Mouse (Mus musculus) neural tube, embryonic 13.5 days (tissue): ENCODE measurements at regions not wholly inside any gene's neighbourhood (a gene's known extent, or its start where the extent isn't known, plus 50 kb on each side); places are given as distances from the start of the nearest gene placed in this dataset.

ENCODE experiments used
- ATAC-seq: fragments of 200-750 bp; cut with Nextera tagmentation; 2 replicates; pipeline ENCODE4 v1.8.0; 2017; ENCODE audit warnings: low read depth, mild to moderate bottlenecking, moderate TSS enrichment, moderate library complexity
- H3K27ac ChIP-seq: fragments of 300-500 bp; sonication (generic); replicated peaks from 2 replicates; pipeline ENCODE4 v1.5.1; 2015; ENCODE audit warnings: moderate library complexity, mild to moderate bottlenecking, inconsistent platforms
- H3K27me3 ChIP-seq: fragments of 300-500 bp; sonication (generic); 2 replicates; pipeline ENCODE4 v1.6.1; 2015; ENCODE audit warnings: mild to moderate bottlenecking, inconsistent platforms
- H3K36me3 ChIP-seq: fragments of 300-500 bp; sonication (generic); 2 replicates; pipeline ENCODE4 v1.6.1; 2015; ENCODE audit warnings: mild to moderate bottlenecking, inconsistent platforms
- H3K4me1 ChIP-seq: fragments of 300-500 bp; sonication (generic); replicated peaks from 2 replicates; pipeline ENCODE4 v1.6.1; 2015; ENCODE audit warnings: inconsistent platforms
- H3K4me2 ChIP-seq: fragments of 300-500 bp; sonication (generic); 2 replicates; pipeline ENCODE4 v1.6.1; 2015; ENCODE audit warnings: inconsistent platforms, mild to moderate bottlenecking, moderate library complexity
- H3K4me3 ChIP-seq: fragments of 300-500 bp; sonication (generic); 2 replicates; pipeline ENCODE4 v1.5.1; 2015; ENCODE audit warnings: mild to moderate bottlenecking, inconsistent platforms
- H3K9ac ChIP-seq: fragments of 300-500 bp; sonication (generic); 2 replicates; pipeline ENCODE4 v1.6.1; 2015; ENCODE audit warnings: moderate library complexity, mild to moderate bottlenecking, inconsistent platforms
- H3K9me3 ChIP-seq: fragments of 300-500 bp; sonication (generic); 2 replicates; pipeline ENCODE4 v1.6.1; 2016; ENCODE audit warnings: inconsistent platforms
- WGBS: fragments of 180-500 bp; shearing (Covaris S2); methylation state at CpG from one replicate; pipeline ENCODE4 v1.1.7; 2015; 5-methylcytosine and 5-hydroxymethylcytosine counted together
- microRNA counts: library from miRNA; unstranded; fragments of <30 nt; microRNA quantifications from one replicate; lab custom pipeline; 2016
- microRNA-seq: library from miRNA; unstranded; fragments of <30 nt; microRNA quantifications from one replicate; pipeline ENCODE4, GENCODE M21; 2016

DNA sequence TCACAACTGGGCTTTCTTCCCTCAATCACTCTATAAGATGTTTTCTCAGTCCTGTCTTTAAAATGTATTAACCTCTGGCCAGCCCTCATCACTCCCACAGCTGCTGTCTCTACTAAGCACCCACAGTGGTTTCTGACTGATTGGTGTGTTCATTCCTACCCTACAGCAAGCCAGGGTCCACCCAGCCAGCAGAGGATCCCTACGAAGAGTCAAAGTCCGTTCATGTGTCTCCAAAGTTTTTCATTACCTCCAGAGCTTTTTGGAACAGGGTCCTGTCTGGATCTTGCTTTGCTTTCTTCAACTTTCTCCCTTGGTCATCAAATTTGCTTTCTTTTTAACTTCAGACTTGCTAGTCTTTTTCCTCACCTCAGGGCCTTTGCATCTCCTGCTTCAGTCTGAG is 69.3 kb upstream of the 4933415F23Rik start:
- 97% methylated on average over 2 of the region's 2 CpGs for WGBS
- Histone ChIP-seq H3K36me3 (no peaks in the 10 kb centered on the region), H3K4me1 (no peaks in the 10 kb centered on the region), H3K4me3 (no peak overlapping the region), H3K9me3 (no peaks in the 10 kb centered on the region; the same call in 1 of the 2 replicates), H3K4me2 (no peak overlapping the region), H3K9ac (no peak overlapping the region), H3K27me3 (no peaks in the 10 kb centered on the region), H3K27ac (no peak overlapping the region)
- no peak for ATAC-seq

- no peaks in the 10 kb centered on the region for H3K27me3 ChIP-seq
- no peak overlapping the region for H3K9ac ChIP-seq
- no peak overlapping the region for H3K27ac ChIP-seq
- no peak overlapping the region for H3K4me3 ChIP-seq
- H3K4me2 ChIP-seq: no peak overlapping the region
- no peaks in the 10 kb centered on the region for H3K4me1 ChIP-seq
- no peak for ATAC-seq
- 78% methylated on average over 2 of the region's 2 CpGs for whole genome bisulfite sequencing
- H3K9me3 ChIP-seq: no peaks in the 10 kb centered on the region; the same call in 1 of the 2 replicates
- H3K36me3 ChIP-seq: no peaks in the 10 kb centered on the region
Observed at GRCm38 (mm10) chr1:23170711-23171110, 68.7 kb upstream of the 4933415F23Rik start.

DNA sequence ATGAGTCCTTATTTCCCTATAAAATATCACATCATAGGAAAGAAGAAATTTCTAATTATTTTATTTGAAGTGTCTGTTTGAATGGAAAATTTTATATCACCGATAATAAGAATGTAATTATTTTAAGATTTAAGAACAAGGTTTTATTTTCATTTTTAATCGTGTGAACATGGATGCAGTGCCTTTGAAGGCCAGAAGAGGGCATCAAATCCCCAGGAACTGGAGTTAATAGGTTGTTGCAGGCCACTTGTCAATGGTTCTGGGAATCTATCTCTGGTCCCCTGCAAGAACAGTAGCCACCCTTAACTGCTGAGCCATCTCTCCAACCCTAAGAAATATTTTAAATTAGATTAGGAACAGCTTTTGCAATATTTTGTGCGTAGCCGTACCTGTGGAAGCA is 66.5 kb upstream of the 4933415F23Rik start:
- Histone ChIP-seq H3K36me3 (no peaks in the 10 kb centered on the region), H3K4me2 (no peak overlapping the region), H3K27ac (no peak overlapping the region), H3K9me3 (no peaks in the 10 kb centered on the region; the same call in 1 of the 2 replicates), H3K4me3 (no peak overlapping the region), H3K4me1 (no peaks in the 10 kb centered on the region), H3K27me3 (no peaks in the 10 kb centered on the region), H3K9ac (no peak overlapping the region)
- no peak for ATAC-seq
- 93% methylated on average over 4 of the region's 4 CpGs for WGBS

DNA sequence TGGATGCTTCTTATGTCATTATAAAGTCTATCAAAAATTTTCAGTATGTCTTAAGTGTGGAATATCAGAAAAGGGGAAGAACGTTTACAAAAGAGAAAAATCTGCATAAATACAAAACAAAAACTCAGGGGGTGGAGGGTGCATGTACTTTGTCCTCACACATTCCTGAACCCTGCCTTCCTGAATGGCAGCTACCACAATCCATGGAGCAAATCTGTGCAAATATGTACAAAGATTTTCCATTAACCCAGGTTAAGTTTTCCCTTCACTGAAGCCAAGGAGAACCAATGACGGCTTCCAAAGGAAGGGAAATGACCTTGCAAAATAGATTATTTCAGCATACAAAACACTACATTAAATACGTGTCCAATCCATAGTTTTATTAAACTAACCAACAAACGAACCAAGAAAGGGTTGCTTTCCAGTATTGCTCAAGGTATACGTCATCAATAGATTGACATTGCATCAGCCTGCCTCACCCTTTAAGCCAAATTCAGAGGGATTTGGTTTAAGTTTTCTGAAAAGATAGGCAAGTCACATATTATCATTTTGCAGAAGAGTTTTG is 61.4 kb upstream of the 4933415F23Rik start:
- H3K27me3 ChIP-seq: no peaks in the 10 kb centered on the region
- no peak overlapping the region for H3K9ac ChIP-seq
- H3K4me2 ChIP-seq: no peak overlapping the region
- no peak overlapping the region for H3K4me3 ChIP-seq
- WGBS: 85% methylated on average over 5 of the region's 5 CpGs
- ATAC-seq: no peak
- H3K4me1 ChIP-seq: no peaks in the 10 kb centered on the region
- no peaks in the 10 kb centered on the region for H3K36me3 ChIP-seq
- no peak overlapping the region for H3K27ac ChIP-seq
- no peaks in the 10 kb centered on the region; the same call in 1 of the 2 replicates for H3K9me3 ChIP-seq

- H3K4me2 ChIP-seq: no peak overlapping the region
Observed at GRCm38 (mm10) chr1:23162766-23163165, 60.7 kb upstream of the 4933415F23Rik start.

More at GRCm38 (mm10) chr1:23162766-23163165, 60.7 kb upstream of the 4933415F23Rik start:
- Histone ChIP-seq H3K9me3 (no peaks in the 10 kb centered on the region; the same call in 1 of the 2 replicates), H3K4me3 (no peak overlapping the region), H3K9ac (no peak overlapping the region), H3K4me1 (no peaks in the 10 kb centered on the region), H3K36me3 (no peaks in the 10 kb centered on the region), H3K27me3 (no peaks in the 10 kb centered on the region), H3K27ac (no peak overlapping the region)
- WGBS: 86% methylated on average over 6 of the region's 6 CpGs
- no peak for ATAC-seq

MicroRNA genes in the stretch of these regions (microRNA counts, 519-probe panel; counts per million panel counts)
- microRNA mmu-miR-30a (lab: Ali Mortazavi, UCI): 4,151 counts per million, percentile 70 among the panel's probes with 10 or more counts
- 5,029 counts per million, percentile 86 among the panel's probes with 10 or more counts for microRNA mmu-miR-30c (lab: Ali Mortazavi, UCI)

Small RNAs in the stretch of these regions (microRNA-seq; reads per million reads assigned to microRNA genes)
- 6,374 reads per million, percentile 95 among the genes with 10 or more reads in this experiment for gene Mir30a
- 21.9 reads per million, percentile 35 among the genes with 10 or more reads in this experiment for gene Mir30c-2
